Mouse (Mus musculus): ENCODE measurements around the gene Tbcb.
A peak's percentile ranks its signal among the peaks of the same experiment; 100 is the strongest.
"Not testable (repeated sequence)": the region's sequence is repeated elsewhere in the genome, so short reads cannot be mapped to it uniquely, and the experiment has no call there.

Gene Tbcb

DNA sequence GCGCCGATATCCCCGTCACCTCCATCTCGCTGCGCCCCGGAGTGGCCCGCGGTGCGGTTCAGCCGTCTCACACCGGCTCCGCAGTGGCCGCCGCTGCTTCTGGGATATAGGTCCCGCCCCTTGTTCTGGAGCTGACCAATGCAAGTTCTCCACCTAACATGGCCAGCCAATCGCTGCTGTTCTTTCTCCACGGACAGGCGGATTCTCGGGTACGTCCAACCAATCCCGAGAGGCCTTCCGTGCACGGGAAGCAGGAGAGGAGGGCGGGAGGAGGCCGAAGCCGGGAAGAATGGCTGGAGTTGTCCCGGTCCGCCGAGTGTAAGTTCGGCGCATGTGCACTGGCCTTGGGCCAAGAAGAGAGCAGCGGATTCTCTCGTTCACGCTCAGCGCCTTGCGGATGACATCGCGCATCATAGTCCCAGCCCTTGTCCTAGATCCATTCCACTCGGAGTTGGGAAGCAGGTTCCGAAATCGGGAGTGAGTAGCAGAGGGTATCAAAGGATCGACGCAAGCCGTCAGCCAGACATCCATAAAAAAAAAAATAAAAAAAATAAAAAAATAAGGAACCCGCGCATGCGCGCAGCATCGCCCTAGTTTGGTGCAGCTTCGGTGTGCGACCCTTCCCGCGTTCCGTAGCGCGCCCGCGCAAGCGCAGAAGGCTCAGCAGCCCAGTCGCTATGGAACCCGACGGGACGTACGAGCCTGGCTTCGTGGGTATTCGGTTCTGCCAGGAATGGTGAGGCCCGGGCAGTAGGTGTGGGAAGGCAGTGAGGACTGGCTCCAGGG is at the start of gene Tbcb, which contains the start of gene Polr2i:
Gene Tbcb, minus strand, starts transcription at position 604 of the 786 bp plus-strand sequence.
Gene Polr2i, plus strand, starts transcription at position 280 of the 786 bp plus-strand sequence.
- DNase-seq, result peak; percentile 99

DNA sequence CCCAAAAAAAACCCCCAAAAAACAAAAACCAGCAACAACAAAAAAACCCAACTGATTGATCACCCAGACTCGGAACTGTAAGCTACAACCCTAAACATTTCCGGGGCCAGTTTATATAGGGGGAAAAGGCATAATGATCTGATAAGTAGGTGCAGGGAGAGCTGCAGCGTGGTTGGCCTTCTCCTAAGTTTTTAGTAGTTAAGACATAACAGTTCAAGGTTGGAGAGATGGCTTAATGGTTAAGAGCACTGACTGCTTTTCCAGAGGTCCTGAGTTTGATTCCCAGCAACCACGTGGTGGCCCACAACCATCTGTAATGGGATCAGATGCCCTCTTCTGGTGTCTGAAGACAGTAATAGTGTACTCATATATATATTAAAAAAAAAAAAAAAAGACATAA is 49.5 kb upstream of the Tbcb start:
- no peak for DNase-seq

DNA sequence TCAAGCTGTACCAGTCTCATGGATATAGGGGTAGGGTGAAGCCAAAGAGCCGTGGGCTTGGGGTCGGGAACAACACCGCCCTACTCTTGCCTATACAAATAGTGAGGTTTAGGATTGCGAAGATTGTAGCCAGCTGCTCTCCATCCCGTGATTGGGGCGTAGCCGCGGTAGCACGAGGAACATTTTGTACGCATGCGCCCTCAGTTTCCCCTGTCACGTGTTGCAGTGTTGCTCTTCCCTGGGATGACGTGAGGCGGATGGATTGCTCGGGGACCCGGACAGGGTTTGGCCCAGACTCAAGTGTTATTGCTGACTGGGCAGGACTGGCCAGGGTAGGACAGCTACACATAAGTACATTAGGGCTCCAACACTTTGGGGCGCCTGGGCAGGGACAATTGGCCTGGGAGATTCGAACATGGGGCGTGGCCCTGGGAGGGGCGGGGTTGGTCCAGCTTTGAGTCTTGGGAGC is 48.6 kb upstream of the Tbcb start:
- peak; percentile 85 to 87 for DNase-seq

DNA sequence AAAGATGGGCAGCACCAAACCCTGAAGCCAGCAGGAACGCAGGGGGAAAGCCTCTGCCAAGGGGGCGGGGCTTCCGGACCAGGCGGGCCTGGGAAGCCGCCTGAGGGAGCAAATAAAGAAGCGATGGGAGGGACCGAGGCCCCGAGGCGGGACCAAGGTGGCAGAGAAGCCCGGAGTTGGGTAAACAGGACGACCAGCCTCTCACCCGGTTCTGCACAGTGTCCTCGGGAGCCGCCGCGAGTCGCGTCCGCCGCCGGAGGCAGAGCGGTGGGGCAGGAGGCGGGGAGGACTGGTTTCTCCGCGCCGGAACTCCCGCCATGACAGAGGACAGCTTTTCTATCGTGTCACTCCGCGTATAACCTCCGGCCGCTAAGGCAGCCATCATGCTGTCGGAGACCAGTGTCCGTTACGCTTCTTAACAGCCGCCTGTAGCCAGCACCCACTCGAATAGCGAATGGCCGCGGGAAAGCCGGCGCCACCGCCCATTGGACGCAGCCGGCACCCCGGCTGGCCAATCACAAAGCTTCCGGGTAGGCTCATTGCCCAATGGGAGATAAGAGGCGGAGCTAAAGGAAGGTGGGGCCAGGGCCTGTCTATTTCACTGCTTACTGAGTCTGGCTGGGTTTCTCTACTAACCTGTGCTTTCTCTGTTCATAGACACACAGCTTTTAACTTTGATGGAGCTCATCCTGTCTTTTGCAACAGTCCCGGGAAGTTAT is 48.0 kb upstream of the Tbcb start, which contains the start of the genes Thap8 and Wdr62:
Gene Thap8, plus strand, starts transcription at position 144 of the 719 bp plus-strand sequence.
Gene Wdr62, minus strand, starts transcription at position 469 of the 719 bp plus-strand sequence.
- peak; percentile 91 to 93 for DNase-seq

DNA sequence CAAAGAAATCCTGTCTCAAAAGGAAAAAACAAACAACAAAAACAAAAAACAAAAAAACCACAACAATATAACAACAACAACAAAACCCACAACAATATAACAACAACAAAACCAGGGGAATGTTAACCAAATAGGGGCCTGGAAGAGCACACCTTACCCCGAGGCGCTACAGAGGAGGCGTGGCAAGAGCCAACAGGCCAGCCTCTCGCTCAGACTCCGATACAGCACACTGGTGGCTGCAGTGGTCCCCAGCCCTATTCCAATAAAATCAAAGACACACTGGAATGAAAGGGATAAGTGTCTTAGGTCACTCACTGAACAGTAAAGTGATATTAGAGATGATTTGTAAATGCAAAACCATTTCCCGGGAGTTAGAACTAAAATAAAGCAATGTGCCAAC is 47.5 kb upstream of the Tbcb start:
- no peak for DNase-seq

DNA sequence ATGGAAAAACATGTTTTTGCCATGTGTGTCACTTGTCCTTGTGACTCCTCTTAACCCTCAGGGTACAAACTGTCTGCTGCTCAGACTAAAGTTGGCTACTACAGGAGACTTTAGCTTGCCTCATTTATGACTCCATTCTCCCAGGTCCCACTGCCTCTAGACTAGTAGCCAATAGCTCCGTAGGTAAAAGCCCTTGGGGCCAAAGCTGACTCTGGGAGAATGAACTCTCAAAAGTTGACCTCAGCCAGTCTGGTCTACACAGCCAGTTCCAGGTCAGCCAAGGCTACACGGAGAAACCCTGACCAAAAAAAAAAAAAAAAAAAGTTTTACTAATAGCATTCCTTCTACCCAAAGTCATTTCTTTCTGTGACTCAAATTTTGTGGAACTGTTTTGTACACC is 46.8 kb upstream of the Tbcb start:
- no peak for DNase-seq

DNA sequence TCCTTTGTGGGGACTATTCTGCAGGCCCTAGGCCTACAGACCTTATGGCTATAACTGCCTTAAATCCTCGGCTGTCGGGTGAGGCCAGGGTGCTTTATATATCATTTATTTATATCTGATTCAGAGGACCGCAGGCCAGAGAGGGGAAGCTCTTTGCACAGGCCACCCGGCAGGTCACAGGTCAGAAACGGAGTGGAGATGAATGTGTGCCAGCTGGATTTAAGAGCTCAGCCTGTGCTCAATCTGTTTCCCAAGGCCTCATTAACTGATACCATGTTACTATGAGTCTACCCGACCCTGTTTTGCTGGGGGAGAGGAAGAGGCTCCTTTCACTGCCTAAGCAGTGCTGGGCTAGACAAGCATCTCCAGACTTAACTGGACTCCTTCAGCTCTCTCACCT is 42.3 kb upstream of the Tbcb start:
- no peak for DNase-seq

DNA sequence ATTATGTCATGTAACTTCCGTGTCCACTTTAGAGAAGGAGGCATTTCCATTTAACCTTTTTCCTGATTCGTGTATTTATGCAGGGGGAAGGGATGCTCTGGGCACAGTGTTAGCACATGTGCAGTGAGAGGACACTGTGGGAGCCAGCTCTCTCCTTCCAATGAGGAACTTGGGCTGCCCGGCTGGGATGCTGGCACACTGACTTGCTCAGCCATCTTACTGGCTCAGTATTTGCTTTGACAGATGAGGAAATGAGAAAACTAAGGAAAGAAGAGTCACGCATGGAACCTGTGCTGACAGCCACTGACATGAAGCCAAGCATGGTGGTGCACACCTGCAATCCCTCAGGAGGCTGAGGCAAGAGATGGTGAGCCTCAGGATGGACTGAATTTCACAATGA is 37.6 kb upstream of the Tbcb start:
- DNase-seq, result no peak

DNA sequence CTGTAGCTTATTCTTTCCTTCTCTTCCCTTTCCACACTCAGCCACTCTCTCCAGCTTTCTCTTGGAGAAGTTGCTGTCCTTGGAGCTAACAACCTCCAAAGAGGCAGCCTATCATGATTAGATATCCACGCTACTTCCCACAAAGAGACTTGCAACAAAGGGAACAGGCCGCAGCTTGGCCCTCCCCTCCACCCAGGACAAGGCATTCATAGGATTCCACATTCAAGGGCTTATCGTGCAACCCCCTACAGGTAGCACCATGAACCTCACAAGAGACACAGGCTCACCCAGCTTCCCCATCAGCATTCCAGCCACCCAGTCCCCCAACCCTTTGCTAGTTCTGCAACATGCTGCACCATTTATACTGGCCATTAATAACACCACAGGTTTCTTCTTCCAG is 34.7 kb upstream of the Tbcb start:
- no peak for DNase-seq

DNA sequence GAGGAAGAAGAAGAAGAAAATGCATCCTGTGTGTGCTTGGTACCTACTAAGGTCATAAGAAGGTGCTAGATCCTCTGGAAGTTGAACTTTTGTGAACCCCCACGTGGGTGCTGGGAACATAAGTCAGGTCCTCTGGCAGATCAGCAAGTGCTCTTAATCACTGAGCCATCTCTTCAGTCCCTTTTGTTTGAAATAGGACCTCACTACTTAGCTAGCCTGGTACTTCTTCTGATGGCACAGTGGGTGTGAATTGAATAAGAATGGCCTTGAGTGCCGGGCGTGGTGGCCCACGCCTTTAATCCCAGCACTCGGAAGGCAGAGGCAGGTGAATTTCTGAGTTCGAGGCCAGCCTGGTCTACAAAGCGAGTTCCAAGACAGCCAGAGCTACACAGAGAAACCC is 33.9 kb upstream of the Tbcb start:
- no peak for DNase-seq

DNA sequence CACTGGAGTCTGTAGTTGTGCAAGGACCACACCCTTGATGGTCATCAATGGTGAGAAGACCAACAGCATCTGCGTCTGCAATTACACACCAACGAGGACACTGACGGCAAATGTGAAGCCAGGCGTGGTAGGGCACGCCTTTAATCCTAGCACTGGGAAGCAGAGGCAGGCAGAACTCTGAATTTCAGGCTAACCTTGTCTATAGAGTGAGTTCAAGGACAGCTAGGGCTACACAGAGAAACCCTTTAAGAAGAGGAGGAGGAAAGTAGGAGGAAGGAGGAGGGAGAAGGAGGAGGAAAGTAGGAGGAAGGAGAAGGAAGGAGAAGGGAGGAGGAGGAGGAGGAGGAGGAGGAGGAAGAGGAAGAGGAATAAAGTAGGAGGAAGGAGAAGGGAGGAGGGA is 33.5 kb upstream of the Tbcb start:
- no peak for DNase-seq

DNA sequence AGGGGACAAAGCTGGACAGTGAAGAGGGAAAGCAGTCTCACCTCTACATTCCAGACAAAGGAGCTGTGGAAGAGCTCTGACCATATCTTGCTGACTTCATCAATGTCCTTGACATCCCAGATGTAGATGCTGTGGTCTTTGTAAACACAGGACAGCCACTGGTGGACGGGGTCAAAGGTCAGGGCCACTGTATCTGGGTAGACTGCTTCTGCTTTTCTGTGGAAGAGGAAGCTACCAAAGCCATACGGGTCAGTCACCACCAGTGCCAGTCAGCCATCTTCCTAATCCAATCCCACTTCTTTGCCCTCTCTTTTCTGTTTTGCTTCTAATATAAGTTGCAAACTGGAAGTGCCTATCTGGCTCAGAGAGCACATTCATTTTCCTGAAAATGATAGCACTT is 33.0 kb upstream of the Tbcb start:
- DNase-seq, result no peak

DNA sequence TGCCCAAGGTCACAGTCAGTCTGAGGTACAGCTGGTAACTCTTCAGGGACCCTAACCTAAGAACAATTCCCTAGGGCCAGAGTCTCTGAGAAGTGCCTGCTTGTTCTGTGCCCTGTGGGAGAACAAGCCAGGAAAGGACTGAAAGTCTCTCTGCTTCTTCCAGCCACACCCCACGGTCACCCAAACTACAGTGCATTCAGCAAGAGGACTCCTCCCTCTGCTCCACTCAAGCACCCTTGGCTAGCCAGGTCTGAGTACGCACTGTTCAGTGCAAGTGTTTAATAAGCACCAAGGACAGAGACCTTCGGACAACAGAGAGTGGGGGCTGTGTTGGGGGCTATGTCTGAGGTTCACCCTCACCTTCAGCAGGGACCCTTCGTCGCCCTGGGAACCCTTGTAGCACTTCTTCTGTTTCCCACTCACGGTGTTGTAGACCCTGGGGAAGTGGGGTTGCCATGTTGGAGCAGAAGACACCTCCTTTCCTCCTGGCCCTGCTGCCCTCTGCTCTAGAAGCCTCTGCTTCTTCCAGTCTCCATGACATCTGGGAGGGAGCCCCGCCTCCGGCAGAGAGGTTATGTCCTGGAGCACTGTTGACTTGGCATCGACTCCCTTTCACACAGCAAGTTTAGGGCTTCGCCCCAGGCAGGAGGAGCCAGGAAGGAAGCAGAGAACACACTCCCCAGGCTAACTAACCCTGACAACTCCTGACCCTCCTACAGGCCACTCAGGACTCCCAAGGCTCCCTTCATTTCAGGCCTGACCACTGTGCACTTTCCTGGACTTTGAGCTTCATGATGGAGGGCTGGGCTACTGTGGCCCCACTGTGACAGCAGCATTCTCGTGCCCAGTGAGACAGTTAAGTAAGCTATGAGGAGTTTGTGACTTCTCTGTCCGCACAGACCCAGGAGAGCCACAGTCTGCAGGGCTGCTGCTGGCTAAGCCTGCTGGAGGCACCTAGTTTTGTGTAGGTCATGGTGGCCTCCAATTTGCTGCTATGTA is 20.2 kb upstream of the Tbcb start:
- peak; percentile 54 to 69 for DNase-seq

DNA sequence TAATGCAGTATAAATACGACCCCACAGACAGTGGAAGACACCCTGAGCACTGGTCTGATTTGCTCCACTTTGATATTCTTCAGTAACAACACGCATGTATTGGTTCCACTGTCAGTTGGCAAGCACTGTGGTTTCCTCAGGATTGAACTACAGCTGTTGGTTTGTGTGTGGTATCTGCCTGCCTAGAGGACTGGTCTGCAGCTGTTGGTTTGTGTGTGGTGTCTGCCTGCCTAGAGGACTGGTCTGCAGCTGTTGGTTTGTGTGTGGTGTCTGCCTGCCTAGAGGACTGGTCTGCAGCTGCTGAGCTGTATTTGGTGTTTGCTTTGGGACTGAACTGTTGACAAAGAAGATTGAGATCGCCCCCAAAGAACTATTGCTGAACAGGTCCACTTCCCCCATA is 5.3 kb upstream of the Tbcb start:
- DNase-seq, result not testable (repeated sequence)

DNA sequence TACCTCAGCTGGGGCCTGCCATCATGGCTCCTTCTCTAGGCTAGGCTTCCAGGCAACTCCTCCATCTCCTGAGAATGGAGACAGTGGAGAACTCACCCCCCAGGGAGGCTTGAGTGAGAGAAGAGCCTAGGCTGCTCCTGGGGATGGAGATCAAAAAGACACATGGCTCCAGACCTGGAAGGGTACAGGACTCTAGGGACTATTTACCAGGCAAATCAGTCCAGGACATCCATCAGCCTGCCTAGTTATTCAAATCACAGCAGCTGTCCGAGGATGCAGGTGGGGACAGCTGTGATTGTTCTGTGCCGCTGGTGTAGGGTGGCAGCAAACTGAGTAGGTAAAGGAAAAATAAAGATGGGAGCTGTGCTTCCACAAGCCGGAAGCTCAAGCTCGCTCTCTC is 3.6 kb upstream of the Tbcb start, which contains the start of gene Ovol3:
Gene Ovol3, minus strand, starts transcription at position 101 of the 400 bp plus-strand sequence.
- DNase-seq, result no peak

DNA sequence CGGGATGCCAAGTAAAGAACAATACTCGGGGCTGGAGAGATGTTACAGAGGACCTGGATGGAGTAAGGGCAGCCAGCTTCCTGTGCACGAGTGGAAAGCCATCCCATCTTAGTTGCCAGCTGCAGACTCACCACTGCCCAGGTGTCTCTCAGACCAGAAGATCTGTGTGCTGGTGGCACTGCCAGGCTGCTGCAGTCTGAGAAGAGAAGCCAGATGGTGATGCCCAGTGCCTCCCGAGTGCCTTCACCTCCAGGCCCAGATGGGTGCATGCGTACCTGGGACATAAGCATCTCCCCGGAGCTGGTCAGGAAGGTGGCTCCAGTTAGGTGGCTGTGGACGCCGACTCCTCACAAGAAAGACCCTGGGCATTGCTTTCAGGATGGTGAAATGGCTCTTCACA is 3.0 kb upstream of the Tbcb start:
- no peak for DNase-seq

DNA sequence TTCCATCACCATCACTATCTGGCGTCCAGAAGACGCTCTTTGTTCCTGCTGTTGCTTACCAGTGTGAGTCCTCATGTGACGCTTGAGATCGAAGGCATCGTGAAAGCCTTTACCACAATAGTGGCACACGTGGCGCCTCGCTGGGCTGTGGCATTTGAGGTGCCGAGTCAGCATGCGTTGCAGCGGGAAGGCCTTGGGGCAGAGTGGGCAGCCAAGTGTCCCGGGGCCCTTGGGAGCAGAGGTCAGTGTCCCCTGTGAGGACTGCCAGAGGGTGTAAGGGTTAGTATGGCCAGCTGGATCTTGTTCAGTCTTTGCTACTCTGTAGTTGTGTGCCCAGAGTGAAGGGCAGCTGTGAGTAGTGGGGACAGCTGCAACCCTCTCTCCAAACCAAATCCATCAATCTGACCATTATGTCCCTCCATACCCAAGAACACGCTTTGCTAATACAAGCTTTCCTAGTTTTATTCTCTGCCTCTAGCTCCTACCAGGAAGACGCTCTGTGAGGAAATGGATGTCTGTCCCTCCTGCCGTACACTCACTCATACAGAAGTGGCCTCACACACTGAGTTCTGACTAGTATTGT is 2.3 kb upstream of the Tbcb start:
- DNase-seq, result peak; percentile 86 to 87

DNA sequence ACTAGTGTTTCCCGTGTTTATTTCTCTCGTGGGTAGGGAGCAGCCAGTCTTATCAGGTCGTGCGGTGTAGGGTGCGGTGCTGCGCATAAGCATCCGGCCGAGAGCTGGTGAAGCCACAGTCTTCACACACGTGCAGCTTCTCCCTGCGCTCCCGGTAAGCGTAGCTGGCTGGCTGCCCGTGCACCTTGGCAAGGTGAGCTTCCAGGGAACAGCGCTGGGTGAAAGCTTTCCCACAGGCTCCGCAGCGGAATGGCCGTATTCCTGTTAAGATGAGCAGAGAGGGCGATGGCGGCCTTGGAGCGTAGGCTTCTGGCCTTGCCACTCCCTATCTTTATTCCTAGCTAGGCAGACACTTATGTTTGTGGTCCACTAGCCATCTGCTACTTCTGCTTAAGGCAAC is 1.3 kb upstream of the Tbcb start:
- DNase-seq, result peak; percentile 41 to 53

DNA sequence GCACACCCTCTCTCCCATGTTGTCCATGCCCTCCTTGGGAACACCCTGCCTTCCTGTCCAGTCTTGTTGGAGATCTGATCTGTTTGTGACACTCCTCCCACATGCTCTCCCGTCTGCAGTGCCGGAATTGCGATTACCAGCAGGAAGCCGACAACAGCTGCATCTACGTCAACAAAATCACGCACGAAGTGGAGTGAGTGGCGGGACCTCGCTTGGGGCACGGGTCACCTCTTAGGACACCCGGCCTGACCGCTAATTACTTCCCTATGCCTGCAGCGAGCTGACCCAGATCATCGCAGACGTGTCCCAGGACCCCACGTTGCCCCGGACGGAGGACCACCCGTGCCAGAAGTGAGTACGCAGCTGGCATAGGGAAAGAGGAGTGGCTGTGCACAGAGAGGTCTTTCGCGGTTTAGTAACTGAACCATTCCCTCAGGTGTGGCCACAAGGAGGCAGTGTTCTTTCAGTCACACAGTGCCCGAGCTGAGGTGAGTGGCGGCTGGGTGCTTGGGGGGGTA is 618 bp upstream of the Tbcb start:
- DNase-seq, result peak; percentile 60 to 76

DNA sequence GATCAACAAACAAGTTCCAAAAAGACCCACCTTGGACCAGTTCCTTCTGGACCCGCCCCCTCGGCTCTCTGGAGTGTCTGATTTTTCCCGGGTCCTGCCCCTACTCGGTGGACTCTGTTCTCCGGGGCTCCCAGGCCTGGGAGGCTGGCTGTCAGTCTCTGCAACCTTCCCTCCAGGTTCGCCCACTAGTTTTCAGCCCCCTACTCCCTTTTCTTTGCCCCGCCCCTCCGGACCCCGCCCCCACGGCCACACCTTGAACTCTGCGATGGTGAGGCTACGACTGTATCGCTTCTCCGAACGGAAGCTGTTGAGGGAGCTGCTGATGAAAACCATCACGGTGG is 774 bp downstream of the Tbcb start:
- DNase-seq, result peak in 1 of 2 experiments; percentile 32

DNA sequence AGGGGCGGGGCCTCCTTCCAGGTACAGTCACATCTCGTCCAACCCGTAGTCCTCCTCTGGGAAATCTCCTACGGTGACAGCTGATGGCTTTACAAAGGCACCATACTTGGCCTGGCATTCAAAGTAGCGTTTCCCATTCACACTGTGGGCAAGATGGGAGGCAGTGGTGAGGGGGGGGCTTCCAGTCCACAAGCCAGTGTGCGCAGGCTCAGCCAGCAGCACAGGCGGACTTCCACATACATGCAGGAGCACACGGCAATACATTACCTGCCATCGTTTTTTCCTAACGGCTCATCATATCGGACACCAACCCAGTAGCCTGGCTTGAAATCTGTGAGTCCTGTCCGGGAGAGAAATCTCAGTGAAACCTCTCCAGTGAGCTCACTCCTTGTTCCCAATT is 7.9 kb downstream of the Tbcb start:
- DNase-seq, result no peak

DNA sequence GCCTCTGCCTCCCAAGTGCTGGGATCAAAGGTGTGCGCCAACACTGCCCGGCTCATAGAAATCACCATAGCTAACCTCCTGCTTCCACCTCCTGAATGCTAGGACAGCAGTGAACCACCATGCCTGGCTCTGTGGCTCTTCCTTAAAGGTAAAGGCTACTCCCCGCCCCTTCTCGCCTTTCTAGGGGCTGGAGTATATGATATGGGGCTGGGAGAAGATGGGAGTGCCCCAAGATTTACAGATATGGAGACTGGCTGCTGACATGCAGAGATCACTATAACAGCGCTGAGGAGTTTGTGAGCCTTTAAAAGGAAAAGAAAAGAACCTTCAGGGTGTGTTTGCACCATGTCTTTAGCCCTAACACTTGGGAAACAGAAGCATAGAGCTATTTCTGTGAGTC is 9.9 kb downstream of the Tbcb start:
- DNase-seq, result no peak
